Mouse (Mus musculus): ENCODE measurements at regions not wholly inside any gene's neighbourhood (a gene's known extent, or its start where the extent isn't known, plus 50 kb on each side); places are given as distances from the start of the nearest gene placed in this dataset.

DNA sequence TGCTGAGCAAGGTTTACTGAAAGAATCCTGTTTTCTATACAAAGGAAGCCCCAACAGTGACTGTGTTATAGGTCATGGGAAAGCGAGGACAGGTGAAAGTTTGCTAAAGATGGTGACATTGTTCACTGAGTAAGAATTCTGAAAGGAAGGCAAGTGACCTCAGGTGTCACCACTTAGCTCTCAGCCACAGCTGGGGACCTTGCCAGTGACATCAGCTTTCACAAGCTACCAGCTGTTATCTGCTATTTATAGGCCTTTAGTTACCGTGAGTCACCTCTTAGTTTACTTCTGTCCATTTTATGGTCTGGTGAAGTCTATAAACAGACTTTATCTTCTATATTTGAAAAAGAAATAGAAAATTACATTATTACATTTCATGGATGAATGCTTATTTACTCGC is 65.4 kb upstream of the Mtpn start:
- DNase-seq (ENCODE audit: low read depth, low spot score) = no peak

DNA sequence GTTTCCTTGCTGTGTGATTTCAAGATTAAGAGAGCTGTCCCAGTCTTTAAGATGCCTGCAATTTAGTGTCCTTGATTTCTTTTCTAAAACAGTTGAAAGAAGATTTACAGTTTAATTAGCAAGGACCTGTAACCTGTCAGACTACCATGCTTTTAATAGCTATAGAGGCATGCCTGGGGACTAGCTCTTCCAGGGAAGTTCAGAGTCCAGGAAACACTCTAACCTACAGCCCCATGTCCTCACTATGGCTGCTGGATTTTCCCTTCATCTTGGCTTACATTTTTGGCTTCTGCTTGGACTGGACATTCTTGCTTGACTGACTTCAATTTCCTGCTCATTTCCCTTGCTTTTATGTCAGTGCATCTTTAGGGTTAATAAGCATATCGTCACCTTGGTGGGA is 61.7 kb upstream of the Mtpn start:
- DNase-seq (ENCODE audit: low read depth, low spot score) = no peak

DNA sequence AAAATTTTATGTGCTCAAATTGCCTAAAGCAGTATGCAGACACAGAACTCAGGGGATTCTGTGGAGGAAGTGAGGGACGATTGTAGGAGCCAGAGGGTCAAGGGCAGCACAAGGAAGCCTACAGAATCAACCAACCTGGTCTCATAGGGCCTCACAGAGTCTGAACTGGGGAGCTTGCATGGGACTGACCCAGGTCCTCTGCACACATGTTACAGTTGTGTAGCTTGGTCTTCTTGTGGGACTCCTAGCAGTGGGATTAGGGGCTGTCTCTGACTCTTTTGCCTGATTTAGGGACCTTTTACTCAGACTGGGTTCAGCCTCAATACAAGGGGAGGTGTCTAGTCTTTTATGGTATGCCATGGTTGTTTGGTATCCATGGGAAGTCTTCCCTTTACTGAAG is 60.2 kb upstream of the Mtpn start:
- no peak for DNase-seq (ENCODE audit: low read depth, low spot score)

DNA sequence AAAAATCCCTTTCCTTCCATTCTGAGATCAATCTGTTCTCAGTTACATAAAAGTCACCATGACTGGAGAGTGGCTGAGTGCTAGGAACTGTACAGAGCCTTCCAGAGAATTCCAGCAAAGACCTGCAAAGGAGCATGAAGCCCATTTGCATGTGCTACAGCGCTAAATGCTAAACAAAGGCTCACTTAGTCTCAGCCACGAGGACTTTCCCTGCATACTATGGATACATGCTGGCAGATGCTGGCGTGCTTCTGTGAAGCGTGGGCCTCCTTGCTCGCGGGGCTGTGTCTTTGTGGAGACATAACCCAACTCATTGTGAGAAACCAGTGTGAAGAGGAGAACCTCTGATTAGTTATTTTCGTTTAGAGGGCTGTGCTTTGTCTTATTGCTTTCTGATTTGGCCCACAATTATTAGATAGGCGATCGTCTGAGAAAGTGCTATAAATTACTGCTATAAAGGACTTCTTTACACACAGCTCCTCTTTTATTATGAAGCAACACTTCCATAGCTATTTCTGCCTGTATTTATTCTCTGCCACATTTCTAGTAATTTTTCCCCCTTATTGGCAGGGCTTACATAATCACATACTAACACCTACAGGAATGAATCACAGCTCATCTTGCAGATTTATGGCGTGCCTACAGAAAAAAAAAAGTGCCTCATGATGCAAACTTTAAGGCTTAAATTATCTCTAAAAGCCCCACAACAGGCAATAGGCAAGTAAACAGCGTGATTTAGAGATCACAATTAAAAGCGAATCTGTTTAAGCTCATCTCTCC is 58.9 kb upstream of the Mtpn start:
- DNase-seq (ENCODE audit: low read depth, low spot score) = no peak

DNA sequence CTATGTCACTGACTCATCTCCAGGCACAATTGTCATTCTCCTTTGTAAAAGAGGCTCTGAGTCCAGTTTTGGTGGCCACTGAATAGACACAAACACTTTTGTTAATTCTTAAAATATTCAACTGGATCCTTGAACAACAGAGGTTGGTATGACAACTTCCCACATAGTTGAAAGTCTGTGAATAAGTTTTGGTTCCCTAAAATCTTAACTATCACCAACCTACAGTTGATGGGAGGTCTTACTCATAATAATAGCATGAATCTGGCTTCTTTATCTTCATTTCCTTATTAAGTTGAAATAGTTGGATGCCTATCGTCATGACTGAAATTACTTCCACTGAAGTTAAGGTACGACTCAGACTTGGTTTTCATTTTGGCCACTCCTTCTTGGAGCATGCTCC is 55.3 kb upstream of the Mtpn start:
- DNase-seq (ENCODE audit: low read depth, low spot score) = no peak

DNA sequence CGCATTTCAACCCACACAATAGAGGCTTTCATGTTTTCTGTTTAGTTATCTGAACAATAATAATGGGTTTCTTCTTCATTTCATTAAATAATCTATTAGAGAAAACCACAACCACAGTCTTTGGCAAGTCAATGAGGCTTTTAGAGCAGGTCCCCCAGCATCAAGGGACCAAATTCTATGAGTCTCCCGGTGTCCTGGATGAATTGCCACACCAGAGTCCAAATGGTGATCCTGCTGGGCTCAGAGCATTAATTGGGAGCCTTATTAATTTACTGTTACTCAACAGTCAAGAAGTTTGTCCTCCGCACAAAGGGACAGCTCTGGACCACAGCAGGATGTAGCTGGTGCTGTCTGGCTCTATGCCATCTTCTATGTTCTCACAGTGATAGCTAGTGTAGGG is 52.5 kb upstream of the Mtpn start:
- DNase-seq (ENCODE audit: low read depth, low spot score) = no peak

Measured in forelimb bud, embryonic 11.5 days (tissue).